Mouse (Mus musculus) gastrocnemius, adult 8-10 months (tissue): ENCODE data around the gene Fth1. TPM values are rescaled to one million over a fixed set of nuclear protein-coding genes. Genes with fewer than 3 reads are reported as not detected.

Experiments
- DNase-seq, 2 experiments: peaks; one replicate each; pipeline ENCODE4 v3.0.0; 2022; ENCODE audit warnings: low spot score in 2 of 2
- total RNA-seq, 4 experiments: library from RNA; stranded (reverse); gene quantifications; 2 replicates each; pipeline ENCODE4 v1.2.4; 2022

Fth1 gene
- total RNA-seq, 4 experiments from 2014 or later: 1,901 to 2,305 (median 2,120) TPM

DNA sequence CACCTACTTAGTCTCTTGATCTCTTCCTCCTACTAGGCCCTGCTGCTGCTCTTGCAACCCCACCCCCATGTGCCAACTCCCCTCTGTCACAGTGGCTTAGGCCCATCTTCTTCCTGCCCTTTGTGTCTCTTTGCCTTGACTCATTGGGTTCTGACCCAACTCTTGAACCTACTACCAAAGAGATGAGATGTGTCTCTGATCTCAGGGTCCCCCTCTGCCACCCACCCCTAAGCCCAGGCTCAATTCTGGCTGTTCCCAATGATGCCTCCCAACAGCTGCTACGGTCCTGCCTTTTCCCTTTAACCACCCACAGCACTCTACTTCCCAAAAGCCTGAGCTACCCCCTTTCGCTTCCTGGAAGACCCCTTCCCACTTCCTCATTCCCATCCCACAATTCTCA is 41.6 kb downstream of the Fth1 start:
- DNase-seq: no peak

DNA sequence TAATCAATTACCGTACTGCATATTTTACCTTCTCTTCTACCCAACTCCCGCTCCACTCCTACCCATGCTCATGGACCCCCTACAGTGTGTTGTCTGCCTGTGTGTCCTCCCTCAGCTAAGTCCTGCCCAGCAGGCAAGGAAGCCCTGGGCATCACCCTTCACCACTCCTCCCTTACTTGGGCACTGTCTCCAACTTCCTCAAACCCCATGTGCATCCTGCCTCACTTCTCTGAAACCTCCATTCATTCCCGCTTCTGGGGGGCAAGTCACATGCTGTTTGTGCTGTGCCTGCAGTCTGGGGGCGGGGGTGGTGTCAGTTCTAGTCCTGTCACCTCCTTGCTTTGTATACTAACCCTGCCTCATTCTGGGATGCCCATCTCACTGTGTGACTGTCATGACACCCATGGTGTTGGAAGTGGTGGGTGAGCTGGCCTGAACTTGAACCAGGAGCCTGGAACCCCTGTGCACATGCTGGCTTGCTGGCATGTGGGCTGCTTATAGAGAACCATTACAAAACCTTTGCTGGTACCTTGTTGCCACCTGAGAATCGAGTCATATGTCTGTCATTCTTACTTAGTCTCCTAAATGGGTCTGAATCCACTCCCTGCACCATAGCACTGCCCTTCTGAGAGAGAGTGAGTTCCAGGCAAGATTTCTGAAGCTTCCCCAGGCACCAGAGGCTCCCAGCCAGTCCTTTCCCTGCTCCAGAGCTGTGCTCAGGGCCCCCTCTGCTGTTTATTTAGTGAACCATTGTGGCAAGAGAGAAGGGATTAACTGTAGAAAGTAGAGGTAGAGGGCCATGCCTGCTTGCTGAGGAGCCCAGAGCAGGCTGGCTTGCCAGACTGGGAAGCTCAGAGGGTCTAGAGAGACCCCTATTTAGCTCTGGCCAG is 42.3 kb downstream of the Fth1 start:
- no peak for DNase-seq

DNA sequence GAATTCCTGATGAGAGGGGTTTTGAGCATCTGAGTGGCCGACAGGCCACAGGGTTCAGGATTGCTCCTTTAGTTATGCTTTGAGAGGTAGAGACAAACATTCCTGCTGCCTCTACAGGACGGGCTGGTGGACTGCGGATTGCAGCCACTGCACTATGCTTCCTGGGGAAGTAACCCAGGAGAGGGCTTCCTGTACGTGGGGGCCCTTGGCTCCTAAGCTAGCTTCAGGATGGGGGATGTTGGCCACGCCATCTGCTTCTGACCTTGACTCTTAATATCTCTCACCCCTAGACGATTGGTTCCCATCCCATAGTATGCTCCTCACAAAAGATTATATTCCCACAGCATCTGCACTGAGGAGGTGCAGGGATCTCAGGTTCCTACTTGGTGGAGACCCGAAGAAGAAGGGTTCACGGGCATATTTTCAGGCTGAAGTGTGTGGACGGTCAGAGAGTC is 42.9 kb downstream of the Fth1 start:
- DNase-seq: no peak

DNA sequence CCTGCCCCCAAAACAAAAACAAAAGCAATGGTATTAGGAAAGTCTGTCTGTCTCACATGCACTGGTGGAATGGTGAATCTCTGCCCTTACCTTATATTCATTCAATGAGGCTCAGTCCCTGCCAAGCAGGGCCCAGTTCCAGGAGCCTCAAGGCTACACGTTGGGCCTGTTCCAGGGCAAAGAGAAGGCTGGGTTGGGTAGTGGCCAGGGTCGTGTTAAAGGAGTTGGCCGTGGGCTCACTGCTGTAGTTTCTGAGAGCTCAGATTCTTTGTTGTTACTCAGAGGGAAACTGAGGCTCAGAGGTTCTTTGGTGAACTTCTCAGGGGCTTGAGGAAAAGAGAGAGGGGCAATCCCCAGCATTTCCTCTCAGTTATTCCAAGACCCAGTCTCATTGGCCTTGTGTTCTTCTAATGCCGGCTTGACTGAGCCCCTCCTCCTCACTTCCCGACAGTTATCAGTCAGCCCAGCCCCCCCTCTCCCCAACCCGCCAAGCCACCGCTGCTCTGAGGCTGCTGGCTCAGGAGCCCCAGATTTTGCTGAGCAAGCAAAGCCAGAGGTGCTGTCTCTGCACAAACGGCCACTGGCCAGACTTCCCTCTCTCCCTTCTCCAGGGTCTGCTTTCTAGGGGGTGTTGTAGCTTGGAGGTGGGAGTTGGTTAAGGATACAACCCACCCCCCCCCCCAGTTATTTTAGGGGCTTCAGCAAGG is 44.9 kb downstream of the Fth1 start:
- DNase-seq: peak in 1 of 2 experiments; percentile 31

DNA sequence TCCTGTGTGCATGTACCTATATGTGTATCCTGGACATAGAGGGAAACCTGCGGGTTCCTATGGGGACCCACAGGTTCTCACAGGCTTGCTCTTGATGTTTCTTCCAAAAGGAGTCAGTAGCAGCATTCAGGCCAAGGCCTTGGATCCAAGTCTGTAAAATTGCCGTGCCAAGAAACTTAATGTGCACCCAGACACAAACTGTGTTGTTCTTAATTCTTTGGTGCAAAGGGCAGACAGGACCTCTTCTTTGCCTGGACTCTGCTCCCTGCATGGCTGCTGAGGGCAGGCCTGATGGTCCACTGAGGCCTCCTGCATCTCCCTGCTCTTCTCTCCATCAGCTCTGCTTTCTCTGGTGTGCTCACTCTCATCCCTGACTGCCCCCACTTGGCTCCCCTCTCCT is 49.3 kb downstream of the Fth1 start:
- DNase-seq: no peak

DNA sequence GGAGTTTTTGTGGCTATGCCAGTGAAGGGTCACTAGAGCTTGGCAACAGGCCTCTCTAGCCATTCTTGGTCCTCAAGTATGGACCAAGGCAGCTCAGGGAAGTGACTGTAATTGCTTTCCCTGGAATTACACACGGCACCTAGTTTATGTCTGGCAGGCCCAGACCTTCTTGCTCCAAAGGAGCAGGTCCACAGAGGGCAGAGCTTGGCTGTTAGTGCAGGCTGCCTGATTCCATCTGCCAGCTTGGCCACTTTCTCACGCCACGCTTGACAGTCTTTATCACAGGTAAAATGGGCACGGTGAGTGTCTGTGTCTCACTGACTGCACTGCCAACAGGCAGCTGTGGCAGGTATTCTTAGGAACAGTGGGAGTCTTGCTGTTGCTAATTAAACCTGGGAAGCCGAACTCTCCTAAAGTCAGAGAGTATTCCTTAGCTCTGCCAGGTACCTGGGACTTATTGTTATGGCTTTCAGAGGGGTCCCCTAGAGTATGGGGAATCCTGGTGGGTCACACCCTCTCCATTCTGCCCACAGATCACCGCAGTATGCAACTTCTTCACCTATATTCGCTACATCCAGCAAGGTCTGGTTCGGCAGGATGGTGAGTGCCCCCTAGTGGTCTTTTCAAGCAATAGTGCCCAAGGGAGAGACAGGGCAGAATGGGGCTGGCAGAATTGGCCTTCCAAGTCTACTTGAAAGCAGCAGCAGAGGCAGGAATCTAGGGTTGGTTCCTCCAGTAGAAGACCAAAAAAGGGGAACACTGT is 53.0 kb downstream of the Fth1 start:
- peak in 1 of 2 experiments; percentile 51 for DNase-seq

DNA sequence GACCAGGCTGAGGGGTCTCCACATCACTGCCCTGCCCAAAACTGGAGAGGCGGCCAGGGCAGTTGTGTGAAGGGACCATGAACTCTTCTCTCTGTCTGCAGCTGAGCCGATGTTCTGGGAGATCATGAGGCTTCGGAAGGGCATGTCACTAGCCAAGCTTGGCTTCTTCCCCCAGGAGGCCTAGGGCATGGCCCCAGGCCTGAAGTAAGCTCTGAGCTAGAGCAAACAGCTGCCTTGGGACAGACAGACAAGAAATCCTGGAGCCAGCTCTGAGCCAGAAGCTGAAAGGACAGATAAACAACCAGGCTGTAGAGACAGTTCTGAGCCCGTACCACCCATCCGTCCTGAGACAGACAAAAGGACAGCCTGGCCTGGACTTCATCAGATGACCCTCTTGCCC is 54.0 kb downstream of the Fth1 start:
- DNase-seq: no peak

Other genes with a start within 250 kb of the Fth1 start
- not detected for gene Scgb2a2, start 133.0 kb upstream of the Fth1 start, total RNA-seq
- 1 to 10 TPM; 1.5 to 4.6 (median 2.9) TPM for gene Incenp, start 81.0 kb upstream of the Fth1 start, total RNA-seq
- under 1 TPM in 3 of 4 experiments, not detected in 1; 0.39 to 0.46 (median 0.45) TPM for gene Best1, start 21.0 kb downstream of the Fth1 start, total RNA-seq
- 1 to 10 TPM; 2.5 to 3.9 (median 3.3) TPM for gene Rab3il1, start 21.1 kb downstream of the Fth1 start, total RNA-seq
- gene Fads3, start 61.0 kb downstream of the Fth1 start, total RNA-seq: 1 to 10 TPM; 1.5 to 4.9 (median 3.5) TPM
- 1 to 10 TPM; 1.2 to 2.0 (median 1.5) TPM for gene Fads2, start 121.1 kb downstream of the Fth1 start, total RNA-seq
- gene Fads1, start 202.3 kb downstream of the Fth1 start, total RNA-seq: 1 to 10 TPM; 2.5 to 6.0 (median 4.2) TPM
- 10 to 100 TPM; 74.3 to 86.5 (median 83.2) TPM for gene Tmem258, start 223.4 kb downstream of the Fth1 start, total RNA-seq
- 1 to 10 TPM; 4.2 to 5.4 (median 4.7) TPM for gene Fen1, start 223.6 kb downstream of the Fth1 start, total RNA-seq